Mouse (Mus musculus) lung, postnatal 0 days (tissue): ENCODE measurements around the gene Olfr530. TPM values are rescaled to one million over a fixed set of nuclear protein-coding genes. Genes with fewer than 3 reads are reported as not detected.

Source experiments
- ATAC-seq: fragments of 200-750 bp; cut with Nextera tagmentation; 2 replicates; pipeline ENCODE4 v1.8.0; 2017; ENCODE audit warnings: moderate library complexity
- DNase-seq: peaks from one replicate; pipeline ENCODE4 v3.0.0-alpha.2; 2016; ENCODE audit warnings: low spot score
- H3K27ac ChIP-seq: fragments of 300-500 bp; sonication (generic); 2 replicates; pipeline ENCODE4 v1.5.1; 2014; ENCODE audit warnings: antibody characterized with exemption, mild to moderate bottlenecking, low read length, mixed read lengths
- H3K27me3 ChIP-seq: fragments of 300-500 bp; sonication (generic); replicated peaks from 2 replicates; pipeline ENCODE4 v1.6.1; 2014; ENCODE audit warnings: low read length, mixed read lengths; ENCODE audit not compliant: insufficient read depth
- H3K36me3 ChIP-seq: fragments of 300-500 bp; sonication (generic); 2 replicates; pipeline ENCODE4 v1.6.1; 2014; ENCODE audit warnings: low read length, mixed read lengths; ENCODE audit not compliant: insufficient read depth
- H3K4me1 ChIP-seq: fragments of 300-500 bp; sonication (generic); 2 replicates; pipeline ENCODE4 v1.6.1; 2014; ENCODE audit warnings: antibody characterized with exemption, low read depth, low read length, mixed read lengths; ENCODE audit not compliant: insufficient read depth
- H3K4me2 ChIP-seq: fragments of 300-500 bp; sonication (generic); replicated peaks from 2 replicates; pipeline ENCODE4 v1.6.1; 2014; ENCODE audit warnings: low read depth, mild to moderate bottlenecking, low read length, moderate library complexity, mixed read lengths
- H3K4me3 ChIP-seq: fragments of 300-500 bp; sonication (generic); 2 replicates; pipeline ENCODE4 v1.5.1; 2014; ENCODE audit warnings: low read depth, low read length
- H3K9ac ChIP-seq: fragments of 300-500 bp; sonication (generic); replicated peaks from 2 replicates; pipeline ENCODE4 v1.6.1; 2014; ENCODE audit warnings: low read depth, mild to moderate bottlenecking
- H3K9me3 ChIP-seq: fragments of 300-500 bp; sonication (generic); 2 replicates; pipeline ENCODE4 v1.6.1; 2016; ENCODE audit warnings: low read length, mixed read lengths
- CTCF ChIP-seq: IDR thresholded peaks from 2 replicates; pipeline ENCODE4 v1.5.1; 2016; ENCODE audit warnings: antibody characterized with exemption, mild to moderate bottlenecking
- EP300 ChIP-seq: IDR thresholded peaks from 2 replicates; pipeline ENCODE4 v1.6.1; 2016; ENCODE audit warnings: antibody characterized with exemption, mild to moderate bottlenecking, control low read depth
- WGBS: fragments of 180-500 bp; shearing (Covaris S2); extraction: QIAGEN DNeasy Blood & Tissue Kit; methylation state at CpG from one replicate; pipeline ENCODE4 v1.1.7; 2014; 5-methylcytosine and 5-hydroxymethylcytosine counted together
- polyA plus RNA-seq: library from polyadenylated mRNA; unstranded; fragments of >200 nt; fragmentation: Nextera tagmentation; extraction: Ambion mirVana; gene quantifications from 2 replicates; pipeline ENCODE4 v1.2.1, GENCODE M21; 2015

Gene Olfr530
- polyA plus RNA-seq, 1 experiment from 2014 or later, result not detected

DNA sequence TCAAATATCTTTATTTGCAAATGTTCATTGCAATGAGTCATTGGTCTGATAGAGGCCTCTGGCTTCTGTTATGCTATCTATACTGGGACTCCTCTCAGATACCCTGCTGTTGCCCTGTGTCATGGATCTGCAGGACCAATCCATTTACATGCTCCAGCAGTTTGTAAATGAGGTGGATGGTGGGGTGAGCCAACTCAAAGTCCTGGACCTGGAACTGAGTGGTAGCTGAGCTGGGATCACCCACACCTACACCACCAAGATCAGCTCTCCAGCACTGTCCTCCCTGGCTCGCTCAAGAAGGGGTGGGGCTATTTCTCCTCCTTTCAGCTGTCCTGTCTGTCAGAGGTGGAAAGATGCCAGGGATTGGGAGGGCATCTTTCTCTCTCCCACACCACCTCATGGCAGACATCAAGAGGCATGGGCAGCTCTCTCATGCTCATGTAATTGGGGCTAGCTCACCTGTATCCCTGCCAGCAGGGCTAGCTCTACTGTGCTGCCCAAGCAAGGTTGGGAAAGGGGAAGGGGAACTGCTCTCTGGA, 46.3 kb downstream of the Olfr530 start:
- H3K27ac ChIP-seq, result no peak overlapping the region
- H3K4me1 ChIP-seq, result no peaks in the 10 kb centered on the region
- H3K27me3 ChIP-seq, result no peaks in the 10 kb centered on the region
- H3K36me3 ChIP-seq, result no peaks in the 10 kb centered on the region
- DNase-seq (no peak), ATAC-seq (no peak)
- no peak for TF ChIP-seq EP300
- TF ChIP-seq CTCF, result no peak
- no peak overlapping the region for H3K9ac ChIP-seq
- H3K4me2 ChIP-seq, result no peak overlapping the region
- H3K4me3 ChIP-seq, result no peak overlapping the region
- no peaks in the 10 kb centered on the region for H3K9me3 ChIP-seq
- WGBS, result 27% methylated on average over 1 of the region's 1 CpGs

Other genes with a start within 250 kb of the Olfr530 start
- gene Mtg1, start 238.8 kb downstream of the Olfr530 start, polyA plus RNA-seq, result 15.9 and 20.7 TPM in 2 replicates
- 0.10 and 0.19 TPM in 2 replicates for gene Sprn, start 221.5 kb downstream of the Olfr530 start, polyA plus RNA-seq
- not detected in 2 replicates for gene Olfr522, start 211.6 kb downstream of the Olfr530 start, polyA plus RNA-seq
- not detected in 2 replicates for gene Olfr523, start 203.1 kb downstream of the Olfr530 start, polyA plus RNA-seq
- not detected in 2 replicates for gene Olfr524, start 170.4 kb downstream of the Olfr530 start, polyA plus RNA-seq
- gene Cd163l1, start 158.1 kb downstream of the Olfr530 start, polyA plus RNA-seq, result 0.23 and 0.56 TPM in 2 replicates
- gene 5830411N06Rik, start 129.0 kb downstream of the Olfr530 start, polyA plus RNA-seq, result 0.05 TPM in 1 of 2 replicates, not detected in the other
- not detected in 2 replicates for gene Olfr525, start 55.5 kb downstream of the Olfr530 start, polyA plus RNA-seq
- not detected in 2 replicates for gene Olfr527, start 42.3 kb downstream of the Olfr530 start, polyA plus RNA-seq
- not detected in 2 replicates for gene Olfr60, start 14.7 kb downstream of the Olfr530 start, polyA plus RNA-seq
- gene Olfr531, start 26.6 kb upstream of the Olfr530 start, polyA plus RNA-seq, result not detected in 2 replicates
- not detected in 2 replicates for gene Olfr532, start 45.3 kb upstream of the Olfr530 start, polyA plus RNA-seq
- gene Olfr533, start 87.0 kb upstream of the Olfr530 start, polyA plus RNA-seq, result not detected in 2 replicates
- not detected in 2 replicates for gene Olfr535, start 107.9 kb upstream of the Olfr530 start, polyA plus RNA-seq
- gene Olfr536, start 131.1 kb upstream of the Olfr530 start, polyA plus RNA-seq, result not detected in 2 replicates
- not detected in 2 replicates for gene Olfr538, start 191.6 kb upstream of the Olfr530 start, polyA plus RNA-seq
- 0.01 TPM in 1 of 2 replicates, not detected in the other for gene Olfr46, start 224.9 kb upstream of the Olfr530 start, polyA plus RNA-seq